Mouse (Mus musculus) midbrain, embryonic 10.5 days (tissue): ENCODE measurements at regions not wholly inside any gene's neighbourhood (a gene's known extent, or its start where the extent isn't known, plus 50 kb on each side); places are given as distances from the start of the nearest gene placed in this dataset.

ENCODE experiments used
- DNase-seq: peaks from one replicate; pipeline ENCODE4 v3.0.0-alpha.2; 2017; ENCODE audit warnings: low spot score
- H3K27ac ChIP-seq: fragments of 300-500 bp; sonication (generic); replicated peaks from 2 replicates; pipeline ENCODE4 v1.5.1; 2016; ENCODE audit warnings: mild to moderate bottlenecking
- H3K27me3 ChIP-seq: fragments of 300-500 bp; sonication (generic); 2 replicates; pipeline ENCODE4 v1.6.1; 2016; ENCODE audit warnings: low read depth, mild to moderate bottlenecking; ENCODE audit not compliant: poor library complexity, severe bottlenecking
- H3K36me3 ChIP-seq: fragments of 300-500 bp; sonication (generic); 2 replicates; pipeline ENCODE4 v1.6.1; 2016; ENCODE audit warnings: mild to moderate bottlenecking, moderate library complexity
- H3K4me1 ChIP-seq: fragments of 300-500 bp; sonication (generic); 2 replicates; pipeline ENCODE4 v1.6.1; 2016
- H3K4me3 ChIP-seq: fragments of 300-500 bp; sonication (generic); 2 replicates; pipeline ENCODE4 v1.5.1; 2016; ENCODE audit warnings: mild to moderate bottlenecking, moderate library complexity
- H3K9me3 ChIP-seq: fragments of 300-500 bp; sonication (generic); replicated peaks from 2 replicates; pipeline ENCODE4 v1.6.1; 2016; ENCODE audit warnings: mild to moderate bottlenecking
- WGBS: fragments of 180-500 bp; shearing (Covaris S2); methylation state at CpG from one replicate; pipeline ENCODE4 v1.1.7; 2016; 5-methylcytosine and 5-hydroxymethylcytosine counted together

- H3K27me3 ChIP-seq: no peaks in the 10 kb centered on the region; the same call in 1 of the 2 replicates
- H3K4me1 ChIP-seq: no peaks in the 10 kb centered on the region
- no peak for DNase-seq
- H3K27ac ChIP-seq: no peak overlapping the region
- H3K36me3 ChIP-seq: no peaks in the 10 kb centered on the region
- H3K9me3 ChIP-seq: no peaks in the 10 kb centered on the region
- H3K4me3 ChIP-seq: no peak overlapping the region
- 72% methylated on average over 6 of the region's 6 CpGs for WGBS
Measured at GRCm38 (mm10) chr16:93071726-93072125, 245.8 kb upstream of the Runx1 start.

GRCm38 (mm10) chr16:93066821-93067220 lies 240.9 kb upstream of the Runx1 start:
- no peak overlapping the region for H3K4me3 ChIP-seq
- no peak overlapping the region for H3K27ac ChIP-seq
- no peak for DNase-seq
- WGBS: 78% methylated on average over 2 of the region's 2 CpGs
- H3K4me1 ChIP-seq: no peaks in the 10 kb centered on the region
- H3K27me3 ChIP-seq: no peaks in the 10 kb centered on the region
- H3K9me3 ChIP-seq: no peaks in the 10 kb centered on the region
- H3K36me3 ChIP-seq: no peaks in the 10 kb centered on the region

GRCm38 (mm10) chr16:93061475-93062179 lies 235.7 kb upstream of the Runx1 start:
- Histone ChIP-seq H3K36me3 (no peaks in the 10 kb centered on the region), H3K4me3 (no peak overlapping the region), H3K4me1 (no peaks in the 10 kb centered on the region), H3K27ac (no peak overlapping the region), H3K9me3 (no peaks in the 10 kb centered on the region), H3K27me3 (no peaks in the 10 kb centered on the region)
- 87% methylated on average over 4 of the region's 4 CpGs for WGBS
- no peak for DNase-seq

GRCm38 (mm10) chr16:93056295-93056694 lies 230.3 kb upstream of the Runx1 start:
- no peaks in the 10 kb centered on the region for H3K27me3 ChIP-seq
- 85% methylated on average over 3 of the region's 3 CpGs for WGBS
- H3K27ac ChIP-seq: no peak overlapping the region
- H3K4me1 ChIP-seq: no peaks in the 10 kb centered on the region
- H3K9me3 ChIP-seq: no peaks in the 10 kb centered on the region
- no peak overlapping the region for H3K4me3 ChIP-seq
- no peak for DNase-seq
- no peaks in the 10 kb centered on the region for H3K36me3 ChIP-seq

GRCm38 (mm10) chr16:93055545-93055944 lies 229.6 kb upstream of the Runx1 start:
- Histone ChIP-seq H3K4me3 (no peak overlapping the region), H3K4me1 (no peaks in the 10 kb centered on the region), H3K27ac (no peak overlapping the region), H3K9me3 (no peaks in the 10 kb centered on the region), H3K27me3 (no peaks in the 10 kb centered on the region), H3K36me3 (no peaks in the 10 kb centered on the region)
- no peak for DNase-seq
- WGBS: 94% methylated on average over 4 of the region's 4 CpGs

- no peak for DNase-seq
- no peak overlapping the region for H3K4me3 ChIP-seq
Measured at GRCm38 (mm10) chr16:93051233-93051632, 225.3 kb upstream of the Runx1 start.

GRCm38 (mm10) chr16:93048418-93048932 lies 222.5 kb upstream of the Runx1 start:
- DNase-seq: no peak
- 0 out of 2 replicates have a peak, but pooled peaks cover 3% of the 10 kb centered on the region for H3K4me1 ChIP-seq
- no peak overlapping the region for H3K4me3 ChIP-seq
- 81% methylated on average over 9 of the region's 9 CpGs for WGBS
- H3K27ac ChIP-seq: no peak overlapping the region
- H3K27me3 ChIP-seq: no peaks in the 10 kb centered on the region
- no peaks in the 10 kb centered on the region for H3K36me3 ChIP-seq
- no peaks in the 10 kb centered on the region for H3K9me3 ChIP-seq

More at GRCm38 (mm10) chr16:93051233-93051632, 225.3 kb upstream of the Runx1 start:
- H3K36me3 ChIP-seq: no peaks in the 10 kb centered on the region
- no peak overlapping the region for H3K27ac ChIP-seq
- WGBS: 92% methylated on average over 6 of the region's 6 CpGs
- no peaks in the 10 kb centered on the region for H3K27me3 ChIP-seq
- H3K9me3 ChIP-seq: no peaks in the 10 kb centered on the region
- H3K4me1 ChIP-seq: 0 out of 2 replicates have a peak, but pooled peaks cover 3% of the 10 kb centered on the region

GRCm38 (mm10) chr16:93047594-93047993 lies 221.6 kb upstream of the Runx1 start:
- no peaks in the 10 kb centered on the region for H3K36me3 ChIP-seq
- H3K9me3 ChIP-seq: no peaks in the 10 kb centered on the region
- WGBS: 80% methylated on average over 1 of the region's 1 CpGs
- no peak overlapping the region for H3K27ac ChIP-seq
- DNase-seq: no peak
- no peak overlapping the region for H3K4me3 ChIP-seq
- 0 out of 2 replicates have a peak, but pooled peaks cover 3% of the 10 kb centered on the region for H3K4me1 ChIP-seq
- H3K27me3 ChIP-seq: no peaks in the 10 kb centered on the region

- no peaks in the 10 kb centered on the region for H3K27me3 ChIP-seq
- no peak overlapping the region for H3K4me3 ChIP-seq
- DNase-seq: no peak
- 0 out of 2 replicates have a peak, but pooled peaks cover 3% of the 10 kb centered on the region for H3K4me1 ChIP-seq
- no peaks in the 10 kb centered on the region for H3K9me3 ChIP-seq
- WGBS: 95% methylated on average over 3 of the region's 3 CpGs
- H3K27ac ChIP-seq: no peak overlapping the region
- no peaks in the 10 kb centered on the region for H3K36me3 ChIP-seq
Measured at GRCm38 (mm10) chr16:93046221-93046620, 220.3 kb upstream of the Runx1 start.

GRCm38 (mm10) chr16:93043355-93043754 lies 217.4 kb upstream of the Runx1 start:
- Histone ChIP-seq H3K27me3 (no peaks in the 10 kb centered on the region), H3K4me1 (0 out of 2 replicates have a peak, but pooled peaks cover 3% of the 10 kb centered on the region), H3K27ac (no peak overlapping the region), H3K36me3 (no peaks in the 10 kb centered on the region), H3K4me3 (no peak overlapping the region), H3K9me3 (no peaks in the 10 kb centered on the region)
- DNase-seq: no peak
- 81% methylated on average over 9 of the region's 9 CpGs for WGBS

GRCm38 (mm10) chr16:93042941-93043340 lies 217.0 kb upstream of the Runx1 start:
- WGBS: 60% methylated on average over 6 of the region's 6 CpGs
- Histone ChIP-seq H3K4me3 (no peak overlapping the region), H3K27ac (no peak overlapping the region), H3K27me3 (no peaks in the 10 kb centered on the region), H3K9me3 (no peaks in the 10 kb centered on the region), H3K36me3 (no peaks in the 10 kb centered on the region), H3K4me1 (0 out of 2 replicates have a peak, but pooled peaks cover under 1% of the 10 kb centered on the region)
- DNase-seq: no peak

- no peak overlapping the region for H3K4me3 ChIP-seq
- no peak for DNase-seq
- no peak overlapping the region for H3K27ac ChIP-seq
- H3K9me3 ChIP-seq: no peaks in the 10 kb centered on the region
- H3K27me3 ChIP-seq: no peaks in the 10 kb centered on the region
- no peaks in the 10 kb centered on the region for H3K36me3 ChIP-seq
- WGBS: 72% methylated on average over 10 of the region's 10 CpGs
- H3K4me1 ChIP-seq: no peaks in the 10 kb centered on the region
Measured at GRCm38 (mm10) chr16:93042491-93042890, 216.5 kb upstream of the Runx1 start.

GRCm38 (mm10) chr16:93041887-93042286 lies 215.9 kb upstream of the Runx1 start:
- Histone ChIP-seq H3K9me3 (no peaks in the 10 kb centered on the region), H3K4me3 (no peak overlapping the region), H3K4me1 (no peaks in the 10 kb centered on the region), H3K27ac (no peak overlapping the region), H3K36me3 (no peaks in the 10 kb centered on the region), H3K27me3 (no peaks in the 10 kb centered on the region)
- 88% methylated on average over 3 of the region's 3 CpGs for WGBS
- no peak for DNase-seq
